Mouse (Mus musculus) forebrain, embryonic 15.5 days (tissue): ENCODE measurements around the gene Ccdc130. TPM values are rescaled to one million over a fixed set of nuclear protein-coding genes. Genes with fewer than 3 reads are reported as not detected.
A peak's percentile ranks its signal among the peaks of the same experiment; 100 is the strongest.
"Not testable (repeated sequence)": the region's sequence is repeated elsewhere in the genome, so short reads cannot be mapped to it uniquely, and the experiment has no call there.

Experiments
- ATAC-seq: fragments of 200-750 bp; cut with Nextera tagmentation; replicated peaks from 2 replicates; pipeline ENCODE4 v1.8.0; 2017; ENCODE audit warnings: mild to moderate bottlenecking, moderate TSS enrichment, moderate library complexity
- H3K27ac ChIP-seq: fragments of 300-500 bp; sonication (generic); replicated peaks from 2 replicates; pipeline ENCODE4 v1.5.1; 2015; ENCODE audit warnings: mild to moderate bottlenecking, inconsistent platforms
- H3K27me3 ChIP-seq: fragments of 300-500 bp; sonication (generic); 2 replicates; pipeline ENCODE4 v1.6.1; 2015; ENCODE audit warnings: inconsistent platforms
- H3K36me3 ChIP-seq: fragments of 300-500 bp; sonication (generic); 2 replicates; pipeline ENCODE4 v1.6.1; 2015; ENCODE audit warnings: mild to moderate bottlenecking, inconsistent platforms
- H3K4me1 ChIP-seq: fragments of 300-500 bp; sonication (generic); 2 replicates; pipeline ENCODE4 v1.6.1; 2015; ENCODE audit warnings: inconsistent platforms
- H3K4me2 ChIP-seq: fragments of 300-500 bp; sonication (generic); replicated peaks from 2 replicates; pipeline ENCODE4 v1.6.1; 2015; ENCODE audit warnings: mild to moderate bottlenecking, inconsistent platforms
- H3K4me3 ChIP-seq: fragments of 300-500 bp; sonication (generic); 2 replicates; pipeline ENCODE4 v1.5.1; 2015; ENCODE audit warnings: mild to moderate bottlenecking, inconsistent platforms
- H3K9ac ChIP-seq: fragments of 300-500 bp; sonication (generic); replicated peaks from 2 replicates; pipeline ENCODE4 v1.6.1; 2015; ENCODE audit warnings: mild to moderate bottlenecking, inconsistent platforms
- H3K9me3 ChIP-seq: fragments of 300-500 bp; sonication (generic); 2 replicates; pipeline ENCODE4 v1.6.1; 2016; ENCODE audit warnings: inconsistent platforms
- WGBS: fragments of 180-500 bp; shearing (Covaris S2); methylation state at CpG from one replicate; pipeline ENCODE4 v1.1.7; 2015; ENCODE audit warnings: mixed read lengths; 5-methylcytosine and 5-hydroxymethylcytosine counted together
- polyA plus RNA-seq: library from polyadenylated mRNA; unstranded; fragments of >200 nt; fragmentation: Nextera tagmentation; extraction: Ambion mirVana; gene quantifications from 2 replicates; pipeline ENCODE4 v1.2.1, GENCODE M21; 2015

Ccdc130 gene
- 24.5 and 27.6 TPM in 2 replicates for polyA plus RNA-seq

- peak; percentile 99 for ATAC-seq
- peaks cover 15% of the 10 kb centered on the region; the same call in 1 of the 2 replicates for H3K36me3 ChIP-seq
- WGBS, result under 1% methylated on average over 44 of the region's 44 CpGs
Observed at GRCm38 (mm10) chr8:84269950-84270773, at the start of gene Ccdc130. Ccdc130 (minus strand) TSS chr8:84270380.

GRCm38 (mm10) chr8:84308376-84308775 lies 38.2 kb upstream of the Ccdc130 start:
- Histone ChIP-seq H3K36me3 (no peaks in the 10 kb centered on the region), H3K9me3 (no peaks in the 10 kb centered on the region), H3K9ac (no peak overlapping the region), H3K4me3 (no peak overlapping the region), H3K4me2 (no peak overlapping the region), H3K4me1 (no peaks in the 10 kb centered on the region), H3K27me3 (no peaks in the 10 kb centered on the region), H3K27ac (no peak overlapping the region)
- 66% methylated on average over 3 of the region's 3 CpGs for WGBS
- no peak for ATAC-seq

More at GRCm38 (mm10) chr8:84269950-84270773, at the start of gene Ccdc130:
- H3K4me1 ChIP-seq, result peaks cover 13% of the 10 kb centered on the region
- H3K9me3 ChIP-seq, result no peaks in the 10 kb centered on the region
- H3K27me3 ChIP-seq, result no peaks in the 10 kb centered on the region
- H3K4me3 ChIP-seq, result peak within 1 kb of the TSS; percentile 65
- H3K9ac ChIP-seq, result peak within 1 kb of the TSS; percentile 82
- peak within 1 kb of the TSS; percentile 74 for H3K4me2 ChIP-seq
- H3K27ac ChIP-seq, result peak within 1 kb of the TSS; percentile 67

- H3K9ac ChIP-seq, result no peak overlapping the region
- no peaks in the 10 kb centered on the region for H3K4me1 ChIP-seq
- ATAC-seq, result no peak
- H3K4me2 ChIP-seq, result no peak overlapping the region
- WGBS, result 90% methylated on average over 2 of the region's 2 CpGs
- H3K27ac ChIP-seq, result no peak overlapping the region
- H3K4me3 ChIP-seq, result no peak overlapping the region
- H3K27me3 ChIP-seq, result no peaks in the 10 kb centered on the region
- no peaks in the 10 kb centered on the region for H3K36me3 ChIP-seq
- H3K9me3 ChIP-seq, result no peaks in the 10 kb centered on the region
Observed at GRCm38 (mm10) chr8:84303951-84304350, 33.8 kb upstream of the Ccdc130 start.

GRCm38 (mm10) chr8:84297029-84297785 lies 27.0 kb upstream of the Ccdc130 start:
- H3K4me2 ChIP-seq, result no peak overlapping the region
- WGBS, result 56% methylated on average over 5 of the region's 5 CpGs
- no peaks in the 10 kb centered on the region for H3K27me3 ChIP-seq
- no peaks in the 10 kb centered on the region for H3K9me3 ChIP-seq
- no peaks in the 10 kb centered on the region for H3K4me1 ChIP-seq
- no peak for ATAC-seq
- H3K9ac ChIP-seq, result no peak overlapping the region
- no peak overlapping the region for H3K27ac ChIP-seq
- no peaks in the 10 kb centered on the region for H3K36me3 ChIP-seq
- H3K4me3 ChIP-seq, result no peak overlapping the region

GRCm38 (mm10) chr8:84291688-84292087 lies 21.5 kb upstream of the Ccdc130 start:
- 23% methylated on average over 8 of the region's 8 CpGs for WGBS
- H3K27ac ChIP-seq, result no peak overlapping the region
- no peak for ATAC-seq
- no peak overlapping the region for H3K9ac ChIP-seq
- no peaks in the 10 kb centered on the region for H3K4me1 ChIP-seq
- no peak overlapping the region for H3K4me2 ChIP-seq
- H3K9me3 ChIP-seq, result no peaks in the 10 kb centered on the region
- no peaks in the 10 kb centered on the region for H3K36me3 ChIP-seq
- no peak overlapping the region for H3K4me3 ChIP-seq
- H3K27me3 ChIP-seq, result no peaks in the 10 kb centered on the region

- WGBS, result 67% methylated on average over 5 of the region's 5 CpGs
- no peak overlapping the region for H3K4me2 ChIP-seq
- ATAC-seq, result no peak
- H3K27ac ChIP-seq, result no peak overlapping the region
- H3K4me1 ChIP-seq, result no peaks in the 10 kb centered on the region
- H3K36me3 ChIP-seq, result no peaks in the 10 kb centered on the region
- no peaks in the 10 kb centered on the region for H3K9me3 ChIP-seq
- no peak overlapping the region for H3K9ac ChIP-seq
- H3K27me3 ChIP-seq, result no peaks in the 10 kb centered on the region
- H3K4me3 ChIP-seq, result no peak overlapping the region
Observed at GRCm38 (mm10) chr8:84291086-84291485, 20.9 kb upstream of the Ccdc130 start.

- no peaks in the 10 kb centered on the region for H3K36me3 ChIP-seq
- no peak for ATAC-seq
- no peak overlapping the region for H3K27ac ChIP-seq
- no peaks in the 10 kb centered on the region for H3K9me3 ChIP-seq
- H3K4me3 ChIP-seq, result no peak overlapping the region
- no peaks in the 10 kb centered on the region for H3K27me3 ChIP-seq
- H3K4me2 ChIP-seq, result no peak overlapping the region
- H3K9ac ChIP-seq, result no peak overlapping the region
- WGBS, result 42% methylated on average over 2 of the region's 2 CpGs
- H3K4me1 ChIP-seq, result no peaks in the 10 kb centered on the region
Observed at GRCm38 (mm10) chr8:84288892-84289291, 18.7 kb upstream of the Ccdc130 start.

GRCm38 (mm10) chr8:84285665-84286064 lies 15.5 kb upstream of the Ccdc130 start:
- H3K36me3 ChIP-seq, result not testable (repeated sequence)

GRCm38 (mm10) chr8:84284608-84285063 lies 14.5 kb upstream of the Ccdc130 start:
- Histone ChIP-seq H3K9me3 (no peaks in the 10 kb centered on the region), H3K9ac (no peak overlapping the region), H3K4me2 (no peak overlapping the region), H3K36me3 (no peaks in the 10 kb centered on the region), H3K4me1 (no peaks in the 10 kb centered on the region), H3K27ac (no peak overlapping the region), H3K4me3 (no peak overlapping the region), H3K27me3 (no peaks in the 10 kb centered on the region)
- ATAC-seq, result no peak
- 38% methylated on average over 9 of the region's 9 CpGs for WGBS

More at GRCm38 (mm10) chr8:84285665-84286064, 15.5 kb upstream of the Ccdc130 start:
- 50% methylated on average over 5 of the region's 5 CpGs for WGBS
- not testable (repeated sequence) for ATAC-seq, H3K9me3 ChIP-seq, H3K27me3 ChIP-seq, H3K9ac ChIP-seq, H3K4me3 ChIP-seq, H3K4me2 ChIP-seq, H3K27ac ChIP-seq, H3K4me1 ChIP-seq

- Histone ChIP-seq H3K9ac (no peak overlapping the region), H3K4me2 (no peak overlapping the region), H3K36me3 (no peaks in the 10 kb centered on the region), H3K27me3 (no peaks in the 10 kb centered on the region), H3K4me1 (no peaks in the 10 kb centered on the region), H3K27ac (no peak overlapping the region), H3K4me3 (no peak overlapping the region), H3K9me3 (no peaks in the 10 kb centered on the region)
- ATAC-seq, result no peak
- 84% methylated on average over 10 of the region's 10 CpGs for WGBS
Observed at GRCm38 (mm10) chr8:84280777-84281176, 10.6 kb upstream of the Ccdc130 start.

GRCm38 (mm10) chr8:84276447-84276846 lies 6.3 kb upstream of the Ccdc130 start:
- Histone ChIP-seq H3K9me3 (no peaks in the 10 kb centered on the region), H3K27me3 (no peaks in the 10 kb centered on the region), H3K4me3 (no peak overlapping the region), H3K27ac (no peak overlapping the region), H3K36me3 (no peaks in the 10 kb centered on the region), H3K9ac (no peak overlapping the region), H3K4me1 (no peaks in the 10 kb centered on the region), H3K4me2 (no peak overlapping the region)
- 69% methylated on average over 1 of the region's 1 CpGs for WGBS
- no peak for ATAC-seq

- no peak overlapping the region for H3K4me3 ChIP-seq
- H3K4me2 ChIP-seq, result no peak overlapping the region
- H3K36me3 ChIP-seq, result no peaks in the 10 kb centered on the region
- H3K27me3 ChIP-seq, result no peaks in the 10 kb centered on the region
- H3K9me3 ChIP-seq, result no peaks in the 10 kb centered on the region
- no peak overlapping the region for H3K27ac ChIP-seq
- H3K4me1 ChIP-seq, result peaks cover 11% of the 10 kb centered on the region
- H3K9ac ChIP-seq, result no peak overlapping the region
- no peak for ATAC-seq
- WGBS, result 82% methylated on average over 3 of the region's 3 CpGs
Observed at GRCm38 (mm10) chr8:84273968-84274367, 3.8 kb upstream of the Ccdc130 start.
